Mouse (Mus musculus): ENCODE measurements around the gene Gata3. TPM values are rescaled to one million over a fixed set of nuclear protein-coding genes. Genes with fewer than 3 reads are reported as not detected.

Gata3 gene
- polyA plus RNA-seq, 1 experiment = not detected

- H3K4me1 ChIP-seq (ENCODE audit: control insufficient read depth, insufficient read depth, insufficient read length, low read length) = no peaks in the 10 kb centered on the region
- H3K27ac ChIP-seq (replicated peaks; ENCODE audit: low read depth, low read length) = no peak overlapping the region
- H3K4me3 ChIP-seq (ENCODE audit: insufficient read depth, low read depth, low read length) = no peak overlapping the region
Observed at GRCm38 (mm10) chr2:9867092-9867825, 22.6 kb downstream of the Gata3 start.

GRCm38 (mm10) chr2:9860698-9861097, 29.1 kb downstream of the Gata3 start:
- no peak overlapping the region for H3K27ac ChIP-seq (replicated peaks; ENCODE audit: low read depth, low read length)
- H3K4me3 ChIP-seq (ENCODE audit: insufficient read depth, low read depth, low read length) = no peak overlapping the region
- no peaks in the 10 kb centered on the region for H3K4me1 ChIP-seq (ENCODE audit: control insufficient read depth, insufficient read depth, insufficient read length, low read length)

- Histone ChIP-seq H3K4me3 (ENCODE audit: insufficient read depth, low read depth, low read length) (no peak overlapping the region), H3K4me1 (ENCODE audit: control insufficient read depth, insufficient read depth, insufficient read length, low read length) (no peaks in the 10 kb centered on the region), H3K27ac (replicated peaks; ENCODE audit: low read depth, low read length) (no peak overlapping the region)
Observed at GRCm38 (mm10) chr2:9855861-9856260, 34.0 kb downstream of the Gata3 start.

GRCm38 (mm10) chr2:9852851-9853576, 36.8 kb downstream of the Gata3 start:
- Histone ChIP-seq H3K4me3 (ENCODE audit: insufficient read depth, low read depth, low read length) (no peak overlapping the region), H3K27ac (replicated peaks; ENCODE audit: low read depth, low read length) (no peak overlapping the region), H3K4me1 (ENCODE audit: control insufficient read depth, insufficient read depth, insufficient read length, low read length) (no peaks in the 10 kb centered on the region)

- no peak overlapping the region for H3K27ac ChIP-seq (replicated peaks; ENCODE audit: low read depth, low read length)
- no peaks in the 10 kb centered on the region for H3K4me1 ChIP-seq (ENCODE audit: control insufficient read depth, insufficient read depth, insufficient read length, low read length)
- no peak overlapping the region for H3K4me3 ChIP-seq (ENCODE audit: insufficient read depth, low read depth, low read length)
Observed at GRCm38 (mm10) chr2:9835195-9835594, 54.6 kb downstream of the Gata3 start.

- H3K4me1 ChIP-seq (ENCODE audit: control insufficient read depth, insufficient read depth, insufficient read length, low read length) = no peaks in the 10 kb centered on the region
- no peak overlapping the region for H3K4me3 ChIP-seq (ENCODE audit: insufficient read depth, low read depth, low read length)
- H3K27ac ChIP-seq (replicated peaks; ENCODE audit: low read depth, low read length) = no peak overlapping the region
Observed at GRCm38 (mm10) chr2:9833712-9834111, 56.1 kb downstream of the Gata3 start.

- no peak overlapping the region for H3K27ac ChIP-seq (replicated peaks; ENCODE audit: low read depth, low read length)
- H3K4me3 ChIP-seq (ENCODE audit: insufficient read depth, low read depth, low read length) = no peak overlapping the region
- H3K4me1 ChIP-seq (ENCODE audit: control insufficient read depth, insufficient read depth, insufficient read length, low read length) = no peaks in the 10 kb centered on the region
Observed at GRCm38 (mm10) chr2:9827624-9828023, 62.2 kb downstream of the Gata3 start.

- Histone ChIP-seq H3K4me1 (ENCODE audit: control insufficient read depth, insufficient read depth, insufficient read length, low read length) (no peaks in the 10 kb centered on the region), H3K27ac (replicated peaks; ENCODE audit: low read depth, low read length) (no peak overlapping the region), H3K4me3 (ENCODE audit: insufficient read depth, low read depth, low read length) (no peak overlapping the region)
Observed at GRCm38 (mm10) chr2:9820611-9821010, 69.2 kb downstream of the Gata3 start.

GRCm38 (mm10) chr2:9818177-9818785, 71.6 kb downstream of the Gata3 start:
- no peak overlapping the region for H3K27ac ChIP-seq (replicated peaks; ENCODE audit: low read depth, low read length)
- H3K4me1 ChIP-seq (ENCODE audit: control insufficient read depth, insufficient read depth, insufficient read length, low read length) = no peaks in the 10 kb centered on the region
- no peak overlapping the region for H3K4me3 ChIP-seq (ENCODE audit: insufficient read depth, low read depth, low read length)

Other genes with a start within 250 kb of the Gata3 start
- gene 4930412O13Rik, start 8.8 kb downstream of the Gata3 start, polyA plus RNA-seq (2012; ENCODE audit: insufficient read depth, insufficient read length, missing spikeins) = not detected in 2 replicates
- gene 9230102O04Rik, start 494 bp downstream of the Gata3 start, polyA plus RNA-seq (2012; ENCODE audit: insufficient read depth, insufficient read length, missing spikeins) = not detected in 2 replicates
- gene Taf3, start 158.6 kb upstream of the Gata3 start, polyA plus RNA-seq (2012; ENCODE audit: insufficient read depth, insufficient read length, missing spikeins) = 6.9 and 7.3 TPM in 2 replicates
- 1,471 and 1,656 TPM in 2 replicates for gene Atp5c1, start 190.5 kb upstream of the Gata3 start, polyA plus RNA-seq (2012; ENCODE audit: insufficient read depth, insufficient read length, missing spikeins)
- 18.4 and 23.4 TPM in 2 replicates for gene Kin, start 190.6 kb upstream of the Gata3 start, polyA plus RNA-seq (2012; ENCODE audit: insufficient read depth, insufficient read length, missing spikeins)
- 0.44 and 0.58 TPM in 2 replicates for gene Itih2, start 241.4 kb upstream of the Gata3 start, polyA plus RNA-seq (2012; ENCODE audit: insufficient read depth, insufficient read length, missing spikeins)

All from brown adipose tissue, adult 24 weeks (tissue).